Mouse (Mus musculus) liver, embryonic 11.5 days (tissue): ENCODE data around the gene Itpkc. TPM values are rescaled to one million over a fixed set of nuclear protein-coding genes. Genes with fewer than 3 reads are reported as not detected.
"Not testable (repeated sequence)": the region's sequence is repeated elsewhere in the genome, so short reads cannot be mapped to it uniquely, and the experiment has no call there.

Experiments
- ATAC-seq: fragments of 200-750 bp; cut with Nextera tagmentation; replicated peaks from 2 replicates; pipeline ENCODE4 v1.8.0; 2017; ENCODE audit warnings: moderate number of reproducible peaks, mild to moderate bottlenecking, moderate TSS enrichment, moderate library complexity; ENCODE audit not compliant: low FRiP score
- DNase-seq: peaks from one replicate; pipeline ENCODE4 v3.0.0-alpha.2; 2017; ENCODE audit warnings: low spot score
- H3K27ac ChIP-seq: fragments of 300-500 bp; sonication (generic); 2 replicates; pipeline ENCODE4 v1.5.1; 2014; ENCODE audit warnings: mild to moderate bottlenecking, low read depth, low read length, control low read depth
- H3K27me3 ChIP-seq: fragments of 300-500 bp; sonication (generic); replicated peaks from 2 replicates; pipeline ENCODE4 v1.6.1; 2014; ENCODE audit warnings: low read length, mixed read lengths; ENCODE audit not compliant: control insufficient read depth, insufficient read depth
- H3K36me3 ChIP-seq: fragments of 300-500 bp; sonication (generic); 2 replicates; pipeline ENCODE4 v1.6.1; 2014; ENCODE audit warnings: mild to moderate bottlenecking, low read length, moderate library complexity, mixed read lengths; ENCODE audit not compliant: control insufficient read depth, insufficient read depth
- H3K4me1 ChIP-seq: fragments of 300-500 bp; sonication (generic); replicated peaks from 2 replicates; pipeline ENCODE4 v1.6.1; 2014; ENCODE audit warnings: low read length, mixed read lengths; ENCODE audit not compliant: control insufficient read depth, insufficient read depth
- H3K4me2 ChIP-seq: fragments of 300-500 bp; sonication (generic); 2 replicates; pipeline ENCODE4 v1.6.1; 2014; ENCODE audit warnings: mild to moderate bottlenecking, control low read depth, moderate library complexity
- H3K4me3 ChIP-seq: fragments of 300-500 bp; sonication (generic); 2 replicates; pipeline ENCODE4 v1.5.1; 2014; ENCODE audit warnings: low read depth, low read length, control low read depth
- H3K9ac ChIP-seq: fragments of 300-500 bp; sonication (generic); 2 replicates; pipeline ENCODE4 v1.6.1; 2014; ENCODE audit warnings: low read depth, low read length, control low read depth
- H3K9me3 ChIP-seq: fragments of 300-500 bp; sonication (generic); 2 replicates; pipeline ENCODE4 v1.6.1; 2016; ENCODE audit warnings: low read length, inconsistent platforms, mixed read lengths; ENCODE audit not compliant: control insufficient read depth
- WGBS: fragments of 180-500 bp; shearing (Covaris S2); extraction: QIAGEN DNeasy Blood & Tissue Kit; methylation state at CpG from one replicate; pipeline ENCODE4 v1.1.7; 2014; 5-methylcytosine and 5-hydroxymethylcytosine counted together
- polyA plus RNA-seq: library from polyadenylated mRNA; unstranded; fragments of >200 nt; fragmentation: Nextera tagmentation; extraction: Ambion mirVana; gene quantifications from 2 replicates; pipeline ENCODE4 v1.2.1, GENCODE M21; 2014

Gene Itpkc
- polyA plus RNA-seq, 1 experiment from 2014 or later, result 3.5 TPM

DNA sequence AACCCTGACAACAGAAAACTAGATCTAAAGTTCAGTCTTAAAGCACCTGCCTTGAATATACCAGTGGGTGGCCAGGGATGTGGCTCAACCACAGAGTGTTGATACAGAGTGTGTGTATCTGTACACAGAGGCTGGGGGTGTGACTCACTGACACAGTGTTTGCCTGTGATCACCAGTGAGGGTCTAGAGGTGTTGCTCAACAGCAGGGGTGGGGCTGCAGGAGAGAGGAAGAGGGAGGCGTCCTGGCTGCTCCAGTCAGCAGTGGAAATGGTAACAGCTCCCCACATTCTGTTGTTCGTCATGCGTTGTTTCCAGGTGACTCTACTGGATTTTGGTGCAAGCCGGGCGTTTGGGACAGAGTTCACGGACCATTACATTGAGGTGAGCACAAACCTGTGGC lies 23.5 kb upstream of the Itpkc start:
- Histone ChIP-seq H3K27ac (peak overlapping the region; percentile 52), H3K4me1 (peaks cover 5% of the 10 kb centered on the region), H3K9ac (0 out of 2 replicates have a peak overlapping the region, but pooled peaks have one; percentile 9), H3K4me2 (peak overlapping the region; percentile 40), H3K27me3 (no peaks in the 10 kb centered on the region), H3K9me3 (no peaks in the 10 kb centered on the region), H3K36me3 (no peaks in the 10 kb centered on the region; the same call in 1 of the 2 replicates), H3K4me3 (peak overlapping the region; percentile 20; the same call in 1 of the 2 replicates)
- ATAC-seq (peak; percentile 81), DNase-seq (no peak)
- WGBS, result 56% methylated on average over 6 of the region's 6 CpGs

DNA sequence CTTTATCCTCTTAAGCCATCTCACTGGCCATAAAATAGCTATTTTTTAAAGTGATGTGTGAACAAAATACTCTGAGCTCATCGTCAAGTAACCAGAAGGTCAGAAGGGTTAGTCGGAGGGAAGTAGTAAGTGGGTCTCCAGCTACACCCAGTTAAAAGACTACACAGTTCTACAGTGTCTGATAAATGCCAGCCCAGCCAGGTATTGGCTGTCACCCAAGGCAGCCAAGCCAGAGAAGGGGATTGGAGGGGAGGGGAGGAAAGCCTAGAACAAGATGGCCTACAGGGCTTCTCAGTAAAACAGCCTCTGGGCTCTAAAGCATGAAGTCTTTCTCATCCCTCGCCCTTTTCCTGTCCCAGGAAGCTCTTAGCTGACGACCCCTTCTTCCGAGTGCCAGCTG lies 21.5 kb upstream of the Itpkc start:
- no peak overlapping the region for H3K9ac ChIP-seq
- no peaks in the 10 kb centered on the region for H3K36me3 ChIP-seq
- H3K27me3 ChIP-seq, result no peaks in the 10 kb centered on the region
- H3K4me1 ChIP-seq, result peaks cover 3% of the 10 kb centered on the region
- H3K4me2 ChIP-seq, result no peak overlapping the region
- no peak overlapping the region for H3K4me3 ChIP-seq
- DNase-seq (no peak), ATAC-seq (no peak)
- H3K27ac ChIP-seq, result no peak overlapping the region
- WGBS, result 78% methylated on average over 5 of the region's 5 CpGs
- no peaks in the 10 kb centered on the region for H3K9me3 ChIP-seq

DNA sequence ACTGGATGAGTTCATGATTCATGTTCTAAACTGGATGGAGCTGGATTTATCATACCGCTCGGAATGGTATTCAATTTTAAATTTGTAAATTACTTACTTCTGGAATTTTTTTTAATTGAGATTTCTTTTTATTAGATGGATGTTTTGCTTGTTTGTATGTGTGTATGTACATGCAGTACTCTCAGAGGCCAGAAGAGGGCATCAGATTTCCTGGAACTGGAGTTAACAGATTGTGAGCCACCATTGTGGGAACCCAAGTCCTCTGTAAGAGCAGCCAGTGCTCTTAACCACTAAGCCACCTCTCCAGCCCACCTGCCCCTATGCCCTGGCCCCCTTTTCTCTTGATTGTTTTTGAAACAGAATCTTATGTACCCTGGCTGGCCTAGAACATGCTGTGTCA lies 20.7 kb upstream of the Itpkc start:
- WGBS, result 82% methylated on average over 2 of the region's 2 CpGs
- H3K27me3 ChIP-seq, result no peaks in the 10 kb centered on the region
- no peak for ATAC-seq
- no peak overlapping the region for H3K4me2 ChIP-seq
- no peak for DNase-seq
- peaks cover 3% of the 10 kb centered on the region for H3K4me1 ChIP-seq
- H3K9me3 ChIP-seq, result no peaks in the 10 kb centered on the region
- no peak overlapping the region for H3K9ac ChIP-seq
- no peaks in the 10 kb centered on the region for H3K36me3 ChIP-seq
- no peak overlapping the region for H3K4me3 ChIP-seq
- no peak overlapping the region for H3K27ac ChIP-seq

DNA sequence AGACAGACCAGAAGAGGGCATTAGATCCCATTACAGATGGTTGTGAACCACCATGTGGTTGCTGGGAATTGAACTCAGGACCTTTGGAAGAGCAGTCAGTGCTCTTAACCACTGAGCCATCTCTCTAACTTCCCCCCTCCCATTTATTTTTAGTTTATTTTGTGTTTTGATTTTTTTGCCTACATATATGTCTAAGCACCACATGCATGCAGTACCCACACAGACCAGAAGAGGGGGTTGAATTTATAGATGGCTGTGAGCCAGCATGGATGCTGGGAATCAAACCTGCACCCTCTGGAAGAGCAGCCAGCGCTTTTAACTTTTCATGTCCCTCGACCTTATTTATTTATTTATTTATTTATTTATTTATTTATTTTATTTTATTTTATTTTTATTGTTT lies 15.6 kb upstream of the Itpkc start:
- H3K36me3 ChIP-seq, H3K4me1 ChIP-seq, H3K27me3 ChIP-seq, H3K9ac ChIP-seq, ATAC-seq, H3K27ac ChIP-seq, H3K9me3 ChIP-seq, DNase-seq, H3K4me3 ChIP-seq, H3K4me2 ChIP-seq: not testable (repeated sequence)
- WGBS, result 66% methylated on average over 2 of the region's 2 CpGs

DNA sequence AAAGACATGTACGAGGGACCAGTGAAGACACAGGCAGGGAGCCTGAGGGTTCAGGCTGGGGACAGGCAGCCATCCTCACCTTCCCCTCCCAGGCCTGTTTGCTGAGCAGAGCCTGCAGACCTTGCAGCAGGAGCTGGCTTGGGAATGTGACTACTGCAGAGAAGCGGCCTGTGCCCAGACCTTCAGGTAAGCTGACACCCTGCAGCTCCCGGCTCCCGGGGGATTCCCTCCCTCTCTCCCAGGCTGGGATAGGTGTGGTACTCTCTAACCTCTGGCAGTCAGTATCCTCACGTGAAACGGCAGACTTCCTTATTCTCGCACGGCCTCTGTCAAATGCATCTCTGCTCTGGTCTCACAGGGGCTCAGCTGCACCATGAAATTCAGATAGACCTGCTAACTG lies 14.8 kb upstream of the Itpkc start:
- H3K36me3 ChIP-seq, result peaks cover 5% of the 10 kb centered on the region; the same call in 1 of the 2 replicates
- WGBS, result 64% methylated on average over 8 of the region's 8 CpGs
- no peak overlapping the region for H3K9ac ChIP-seq
- H3K4me2 ChIP-seq, result no peak overlapping the region
- no peak overlapping the region for H3K27ac ChIP-seq
- no peaks in the 10 kb centered on the region for H3K4me1 ChIP-seq
- no peaks in the 10 kb centered on the region for H3K27me3 ChIP-seq
- DNase-seq (no peak), ATAC-seq (no peak)
- H3K4me3 ChIP-seq, result no peak overlapping the region
- H3K9me3 ChIP-seq, result no peaks in the 10 kb centered on the region

DNA sequence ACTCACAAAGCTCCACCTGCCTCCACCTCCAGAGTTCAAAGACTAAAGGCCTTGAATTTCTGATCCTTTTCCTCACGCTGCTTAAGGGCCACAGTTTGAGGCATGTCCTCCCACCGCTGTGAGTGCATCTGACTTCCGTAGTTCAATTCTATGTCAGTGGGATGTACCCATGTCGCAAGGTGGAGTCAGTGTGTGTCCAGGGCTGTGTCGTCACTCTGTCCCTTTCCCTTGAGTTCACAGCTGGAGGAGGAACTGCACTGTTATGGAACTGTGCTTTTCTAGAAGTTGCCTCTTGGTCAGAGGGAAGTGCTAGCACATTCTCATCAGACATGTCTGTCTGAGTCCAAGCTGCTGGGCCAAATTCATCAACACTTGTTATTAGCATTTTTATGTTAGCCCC lies 10.1 kb upstream of the Itpkc start:
- peaks cover 5% of the 10 kb centered on the region; the same call in 1 of the 2 replicates for H3K36me3 ChIP-seq
- no peak overlapping the region for H3K9ac ChIP-seq
- no peak for ATAC-seq
- WGBS, result 84% methylated on average over 5 of the region's 5 CpGs
- H3K9me3 ChIP-seq, result no peaks in the 10 kb centered on the region
- no peaks in the 10 kb centered on the region for H3K27me3 ChIP-seq
- no peak overlapping the region for H3K27ac ChIP-seq
- no peak overlapping the region for H3K4me2 ChIP-seq
- H3K4me1 ChIP-seq, result peaks cover 2% of the 10 kb centered on the region
- DNase-seq, result no peak
- H3K4me3 ChIP-seq, result no peak overlapping the region

DNA sequence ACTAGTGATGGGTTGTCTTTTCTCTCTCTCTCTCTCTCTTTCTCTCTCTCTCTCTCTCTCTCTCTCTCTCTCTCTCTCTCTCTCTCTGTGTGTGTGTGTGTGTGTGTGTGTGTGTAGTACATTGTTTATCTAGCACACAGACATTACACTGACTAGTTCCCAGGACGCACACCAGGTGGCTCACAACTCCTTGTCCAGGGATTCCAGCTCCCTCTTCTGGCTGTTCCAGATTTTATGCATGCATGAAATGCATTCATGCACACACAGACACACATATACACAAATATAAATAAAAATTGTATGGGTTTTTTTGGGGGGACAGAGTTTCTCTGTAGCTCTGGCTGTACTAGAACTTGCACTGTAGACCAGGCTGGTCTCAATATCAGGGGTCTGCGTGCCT lies 9.1 kb upstream of the Itpkc start:
- no peak overlapping the region for H3K9ac ChIP-seq
- no peak for DNase-seq
- H3K4me1 ChIP-seq, result peaks cover 5% of the 10 kb centered on the region
- ATAC-seq, result no peak
- no peak overlapping the region for H3K27ac ChIP-seq
- no peaks in the 10 kb centered on the region for H3K27me3 ChIP-seq
- H3K36me3 ChIP-seq, result peaks cover 5% of the 10 kb centered on the region; the same call in 1 of the 2 replicates
- H3K9me3 ChIP-seq, result no peaks in the 10 kb centered on the region
- no peak overlapping the region for H3K4me3 ChIP-seq
- WGBS, result 84% methylated on average over 2 of the region's 2 CpGs
- H3K4me2 ChIP-seq, result no peak overlapping the region

DNA sequence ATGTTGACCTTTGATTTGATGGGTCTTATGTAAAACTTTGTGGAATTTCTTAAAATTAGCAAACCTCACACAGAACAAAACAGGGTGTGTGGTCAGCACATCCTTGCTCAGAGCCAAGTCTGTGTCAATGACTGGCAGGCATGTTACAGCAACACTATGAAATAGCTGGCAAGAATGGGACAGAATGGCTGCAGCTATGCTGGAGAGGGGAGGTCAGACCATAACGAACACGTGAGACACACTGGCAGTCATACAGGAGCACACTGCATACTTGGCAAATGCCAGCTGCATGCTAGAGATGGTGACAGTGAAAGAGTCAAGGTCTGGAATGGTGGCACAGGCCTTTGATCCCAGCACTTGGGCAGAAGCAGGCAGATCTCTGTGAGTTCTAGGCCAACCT lies 7.3 kb upstream of the Itpkc start:
- peaks cover 5% of the 10 kb centered on the region for H3K4me1 ChIP-seq
- H3K27me3 ChIP-seq, result no peaks in the 10 kb centered on the region
- ATAC-seq (no peak), DNase-seq (no peak)
- H3K9ac ChIP-seq, result no peak overlapping the region
- H3K27ac ChIP-seq, result no peak overlapping the region
- no peak overlapping the region for H3K4me3 ChIP-seq
- H3K36me3 ChIP-seq, result no peaks in the 10 kb centered on the region
- no peak overlapping the region for H3K4me2 ChIP-seq
- H3K9me3 ChIP-seq, result no peaks in the 10 kb centered on the region
- WGBS, result 89% methylated on average over 2 of the region's 2 CpGs

DNA sequence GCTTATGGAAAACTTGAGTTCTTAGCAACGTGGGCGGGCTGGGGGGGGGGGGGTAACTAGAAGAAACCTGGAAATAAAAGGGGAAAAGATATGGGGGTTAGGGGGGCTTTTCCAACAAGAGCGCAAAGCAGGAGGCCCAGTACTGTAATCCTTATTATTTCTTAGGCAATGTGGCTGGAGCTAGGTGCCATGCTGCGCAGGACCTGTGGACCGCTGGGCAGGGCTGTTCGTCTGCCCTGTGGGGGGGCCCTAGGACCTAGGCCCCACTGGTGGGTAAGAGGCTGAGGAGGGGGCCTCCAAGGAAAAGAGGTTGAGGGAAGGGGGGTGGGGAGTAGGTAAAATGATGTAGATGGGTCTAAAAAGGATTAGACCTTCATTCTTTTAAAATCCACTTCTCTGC lies 4.8 kb upstream of the Itpkc start:
- ATAC-seq, result no peak

More for the DNA sequence above, 4.8 kb upstream of the Itpkc start:
- Histone ChIP-seq H3K4me2 (peak overlapping the region; percentile 89), H3K27ac (no peak overlapping the region), H3K9ac (peak overlapping the region; percentile 63), H3K4me1 (peaks cover 8% of the 10 kb centered on the region), H3K36me3 (no peaks in the 10 kb centered on the region), H3K4me3 (peak overlapping the region; percentile 68), H3K9me3 (no peaks in the 10 kb centered on the region), H3K27me3 (no peaks in the 10 kb centered on the region)
- WGBS, result 8% methylated on average over 6 of the region's 6 CpGs
- DNase-seq, result no peak
